Mouse (Mus musculus) heart, embryonic 14.5 days (tissue): ENCODE measurements at regions not wholly inside any gene's neighbourhood (a gene's known extent, or its start where the extent isn't known, plus 50 kb on each side); places are given as distances from the start of the nearest gene placed in this dataset.

Experiments
- ATAC-seq: fragments of 200-750 bp; cut with Nextera tagmentation; 2 replicates; pipeline ENCODE4 v1.8.0; 2017; ENCODE audit warnings: low read depth, moderate TSS enrichment; ENCODE audit not compliant: insufficient number of reproducible peaks, insufficient read depth, low FRiP score
- H3K27ac ChIP-seq, 2 experiments: fragments of 200-500 bp in 1 of 2; fragments of 300-500 bp in 1 of 2; sonication (generic) in 1 of 2; replicated peaks in 1 of 2; 2 replicates each; pipeline ENCODE4 v1.5.1; 2012 to 2014; ENCODE audit warnings: low read depth in 2 of 2, low read length in 2 of 2, control low read depth in 1 of 2, mild to moderate bottlenecking in 1 of 2, mixed read lengths in 1 of 2; ENCODE audit not compliant: control insufficient read depth in 1 of 2, insufficient read depth in 1 of 2
- H3K27me3 ChIP-seq: fragments of 300-500 bp; sonication (generic); 2 replicates; pipeline ENCODE4 v1.6.1; 2014; ENCODE audit warnings: mild to moderate bottlenecking, low read length, control low read depth; ENCODE audit not compliant: control insufficient read depth, insufficient read depth
- H3K36me3 ChIP-seq: fragments of 300-500 bp; sonication (generic); 2 replicates; pipeline ENCODE4 v1.6.1; 2014; ENCODE audit warnings: mild to moderate bottlenecking, control low read depth, low read length, mixed read lengths; ENCODE audit not compliant: control insufficient read depth, insufficient read depth
- H3K4me1 ChIP-seq, 2 experiments: fragments of 200-500 bp in 1 of 2; fragments of 300-500 bp in 1 of 2; sonication (generic) in 1 of 2; 2 replicates each; pipeline ENCODE4 v1.6.1; 2012 to 2014; ENCODE audit warnings: low read length in 2 of 2, control low read depth in 1 of 2, mixed read lengths in 1 of 2; ENCODE audit not compliant: control insufficient read depth in 2 of 2, insufficient read depth in 2 of 2
- H3K4me2 ChIP-seq: fragments of 300-500 bp; sonication (generic); 2 replicates; pipeline ENCODE4 v1.6.1; 2014; ENCODE audit warnings: mild to moderate bottlenecking, low read length
- H3K4me3 ChIP-seq, 2 experiments: fragments of 200-500 bp in 1 of 2; fragments of 300-500 bp in 1 of 2; sonication (generic) in 1 of 2; 2 replicates each; pipeline ENCODE4 v1.5.1; 2012 to 2014; ENCODE audit warnings: low read length in 2 of 2, mild to moderate bottlenecking in 2 of 2, control low read depth in 1 of 2, low read depth in 1 of 2, moderate library complexity in 1 of 2; ENCODE audit not compliant: control insufficient read depth in 1 of 2, insufficient read depth in 1 of 2
- H3K9ac ChIP-seq: fragments of 300-500 bp; sonication (generic); 2 replicates; pipeline ENCODE4 v1.6.1; 2014; ENCODE audit warnings: mild to moderate bottlenecking, low read length
- H3K9me3 ChIP-seq: fragments of 300-500 bp; sonication (generic); 2 replicates; pipeline ENCODE4 v1.6.1; 2016; ENCODE audit warnings: low read length, control low read depth; ENCODE audit not compliant: control insufficient read depth
- WGBS: fragments of 180-500 bp; shearing (Covaris S2); extraction: QIAGEN DNeasy Blood & Tissue Kit; methylation state at CpG from one replicate; pipeline ENCODE4 v1.1.7; 2014; 5-methylcytosine and 5-hydroxymethylcytosine counted together

DNA sequence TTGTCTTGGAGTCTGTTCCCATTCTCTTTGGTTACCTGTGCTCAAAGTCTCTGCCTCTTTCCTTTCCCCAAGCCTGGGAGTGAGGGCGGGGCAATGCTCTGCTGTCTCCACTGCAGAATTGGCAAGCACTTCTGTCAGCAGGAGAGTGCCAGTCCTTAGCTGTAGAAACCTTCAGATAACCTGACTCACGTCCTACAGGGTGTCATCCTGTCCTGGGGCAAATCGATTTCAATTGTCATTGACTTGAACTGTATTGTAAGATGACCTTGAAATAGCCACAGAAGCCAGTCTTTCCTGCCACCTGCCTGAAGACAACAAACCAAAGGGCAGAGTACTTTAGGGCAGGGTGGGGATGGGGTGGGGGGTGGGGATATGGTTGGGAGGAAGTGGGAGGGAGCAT lies 1303.8 kb downstream of the Synb start:
- no peak overlapping the region for H3K9ac ChIP-seq
- no peaks in the 10 kb centered on the region for H3K4me1 ChIP-seq
- H3K27me3 ChIP-seq, result no peaks in the 10 kb centered on the region
- WGBS, result 44% methylated on average over 3 of the region's 3 CpGs
- no peak overlapping the region for H3K27ac ChIP-seq
- no peak for ATAC-seq
- no peak overlapping the region for H3K4me3 ChIP-seq
- no peak overlapping the region for H3K4me2 ChIP-seq
- no peaks in the 10 kb centered on the region for H3K9me3 ChIP-seq
- no peaks in the 10 kb centered on the region for H3K36me3 ChIP-seq
